Mouse (Mus musculus) stomach, postnatal 0 days (tissue): ENCODE data around the gene Slc44a4. TPM values are rescaled to one million over a fixed set of nuclear protein-coding genes. Genes with fewer than 3 reads are reported as not detected.
"Not testable (repeated sequence)": the region's sequence is repeated elsewhere in the genome, so short reads cannot be mapped to it uniquely, and the experiment has no call there.

Source experiments
- ATAC-seq: fragments of 200-750 bp; cut with Nextera tagmentation; 2 replicates; pipeline ENCODE4 v1.8.0; 2017; ENCODE audit not compliant: low FRiP score, low TSS enrichment
- DNase-seq: peaks from one replicate; pipeline ENCODE4 v3.0.0-alpha.2; 2016; ENCODE audit warnings: low spot score
- H3K27ac ChIP-seq: fragments of 300-500 bp; sonication (generic); replicated peaks from 2 replicates; pipeline ENCODE4 v1.5.1; 2014; ENCODE audit warnings: mild to moderate bottlenecking, control low read depth
- H3K27me3 ChIP-seq: fragments of 300-500 bp; sonication (generic); 2 replicates; pipeline ENCODE4 v1.6.1; 2014; ENCODE audit warnings: low read length; ENCODE audit not compliant: control insufficient read depth, insufficient read depth
- H3K36me3 ChIP-seq: fragments of 300-500 bp; sonication (generic); 2 replicates; pipeline ENCODE4 v1.6.1; 2014; ENCODE audit warnings: low read length, mixed read lengths; ENCODE audit not compliant: control insufficient read depth, insufficient read depth
- H3K4me1 ChIP-seq: fragments of 300-500 bp; sonication (generic); replicated peaks from 2 replicates; pipeline ENCODE4 v1.6.1; 2014; ENCODE audit warnings: antibody characterized with exemption; ENCODE audit not compliant: control insufficient read depth, insufficient read depth
- H3K4me2 ChIP-seq: fragments of 300-500 bp; sonication (generic); replicated peaks from 2 replicates; pipeline ENCODE4 v1.6.1; 2014; ENCODE audit warnings: low read depth, mild to moderate bottlenecking, control low read depth, moderate library complexity
- H3K4me3 ChIP-seq: fragments of 300-500 bp; sonication (generic); 2 replicates; pipeline ENCODE4 v1.5.1; 2014; ENCODE audit warnings: low read depth, low read length, control low read depth
- H3K9ac ChIP-seq: fragments of 300-500 bp; sonication (generic); 2 replicates; pipeline ENCODE4 v1.6.1; 2014; ENCODE audit warnings: mild to moderate bottlenecking, low read length, control low read depth, mixed read lengths
- H3K9me3 ChIP-seq: fragments of 300-500 bp; sonication (generic); 2 replicates; pipeline ENCODE4 v1.6.1; 2016; ENCODE audit warnings: low read length; ENCODE audit not compliant: control insufficient read depth
- CTCF ChIP-seq: IDR thresholded peaks from 2 replicates; pipeline ENCODE4 v1.5.1; 2016; ENCODE audit warnings: antibody characterized with exemption, low read depth, mild to moderate bottlenecking, moderate library complexity
- EP300 ChIP-seq: optimal IDR thresholded peaks from 2 replicates; pipeline ENCODE3; 2016; ENCODE audit warnings: antibody characterized with exemption
- WGBS: fragments of 180-500 bp; shearing (Covaris S2); extraction: QIAGEN DNeasy Blood & Tissue Kit; methylation state at CpG from one replicate; pipeline ENCODE4 v1.1.7; 2014; 5-methylcytosine and 5-hydroxymethylcytosine counted together
- polyA plus RNA-seq: library from polyadenylated mRNA; unstranded; fragments of >200 nt; fragmentation: Nextera tagmentation; extraction: Ambion mirVana; gene quantifications from 2 replicates; pipeline ENCODE4 v1.2.1, GENCODE M21; 2015

Slc44a4 gene
- polyA plus RNA-seq, 1 experiment from 2014 or later: 31.2 TPM

GRCm38 (mm10) chr17:34952378-34953040 is 38.2 kb downstream of the Slc44a4 start:
- peak overlapping the region; percentile 64 for H3K4me2 ChIP-seq
- WGBS: under 1% methylated on average over 23 of the region's 23 CpGs
- peak; percentile 83 for DNase-seq

GRCm38 (mm10) chr17:34953258-34953657 is 39.0 kb downstream of the Slc44a4 start:
- Histone ChIP-seq H3K27ac (no peak overlapping the region), H3K4me1 (peaks cover 5% of the 10 kb centered on the region; the same call in 1 of the 2 replicates), H3K9me3 (no peaks in the 10 kb centered on the region), H3K36me3 (0 out of 2 replicates have a peak, but pooled peaks cover 7% of the 10 kb centered on the region), H3K9ac (no peak overlapping the region), H3K27me3 (no peaks in the 10 kb centered on the region), H3K4me3 (no peak overlapping the region), H3K4me2 (no peak overlapping the region)
- DNase-seq: no peak
- no peak for ATAC-seq
- TF ChIP-seq EP300 (no peak), CTCF (no peak)
- 88% methylated on average over 3 of the region's 3 CpGs for WGBS

More at GRCm38 (mm10) chr17:34952378-34953040, 38.2 kb downstream of the Slc44a4 start:
- 0 out of 2 replicates have a peak, but pooled peaks cover 7% of the 10 kb centered on the region for H3K36me3 ChIP-seq
- peak overlapping the region; percentile 83 for H3K9ac ChIP-seq
- H3K4me3 ChIP-seq: peak overlapping the region; percentile 74
- H3K27me3 ChIP-seq: no peaks in the 10 kb centered on the region
- TF ChIP-seq CTCF (peak; percentile 80), EP300 (peak; percentile 96)
- peaks cover 5% of the 10 kb centered on the region; the same call in 1 of the 2 replicates for H3K4me1 ChIP-seq
- peak overlapping the region; percentile 80 for H3K27ac ChIP-seq
- ATAC-seq: peak; percentile 74
- H3K9me3 ChIP-seq: no peaks in the 10 kb centered on the region

- WGBS: 90% methylated on average over 4 of the region's 4 CpGs
- no peak for TF ChIP-seq EP300
- no peak for TF ChIP-seq CTCF
- H3K36me3 ChIP-seq: 0 out of 2 replicates have a peak, but pooled peaks cover 7% of the 10 kb centered on the region
- no peaks in the 10 kb centered on the region for H3K9me3 ChIP-seq
- H3K27me3 ChIP-seq: no peaks in the 10 kb centered on the region
- no peak overlapping the region for H3K27ac ChIP-seq
- H3K4me2 ChIP-seq: no peak overlapping the region
- peaks cover 5% of the 10 kb centered on the region; the same call in 1 of the 2 replicates for H3K4me1 ChIP-seq
- H3K9ac ChIP-seq: no peak overlapping the region
- H3K4me3 ChIP-seq: no peak overlapping the region
- ATAC-seq: no peak
- no peak for DNase-seq
Observed at GRCm38 (mm10) chr17:34953904-34954303, 39.6 kb downstream of the Slc44a4 start.

GRCm38 (mm10) chr17:34954831-34955230 is 40.6 kb downstream of the Slc44a4 start:
- Histone ChIP-seq H3K9ac (no peak overlapping the region), H3K4me2 (no peak overlapping the region), H3K4me3 (no peak overlapping the region), H3K9me3 (no peaks in the 10 kb centered on the region), H3K36me3 (0 out of 2 replicates have a peak, but pooled peaks cover 5% of the 10 kb centered on the region), H3K4me1 (peaks cover 5% of the 10 kb centered on the region; the same call in 1 of the 2 replicates), H3K27me3 (no peaks in the 10 kb centered on the region), H3K27ac (no peak overlapping the region)
- no peak for TF ChIP-seq CTCF
- DNase-seq (no peak), ATAC-seq (no peak)
- 83% methylated on average over 4 of the region's 4 CpGs for WGBS

GRCm38 (mm10) chr17:34955884-34956283 is 41.6 kb downstream of the Slc44a4 start:
- no peaks in the 10 kb centered on the region for H3K36me3 ChIP-seq
- no peaks in the 10 kb centered on the region for H3K27me3 ChIP-seq
- no peak overlapping the region for H3K9ac ChIP-seq
- ATAC-seq (no peak), DNase-seq (no peak)
- H3K4me3 ChIP-seq: no peak overlapping the region
- H3K27ac ChIP-seq: no peak overlapping the region
- 74% methylated on average over 3 of the region's 3 CpGs for WGBS
- H3K4me1 ChIP-seq: 0 out of 2 replicates have a peak, but pooled peaks cover 3% of the 10 kb centered on the region
- no peak overlapping the region for H3K4me2 ChIP-seq
- H3K9me3 ChIP-seq: no peaks in the 10 kb centered on the region
- TF ChIP-seq EP300 (no peak), CTCF (no peak)

- Histone ChIP-seq H3K27me3 (no peaks in the 10 kb centered on the region), H3K9ac (no peak overlapping the region), H3K4me2 (no peak overlapping the region), H3K4me3 (no peak overlapping the region), H3K36me3 (no peaks in the 10 kb centered on the region), H3K27ac (no peak overlapping the region), H3K4me1 (0 out of 2 replicates have a peak, but pooled peaks cover under 1% of the 10 kb centered on the region), H3K9me3 (no peaks in the 10 kb centered on the region)
- DNase-seq (no peak), ATAC-seq (no peak)
- TF ChIP-seq CTCF: peak; percentile 81
- TF ChIP-seq EP300: no peak
- 31% methylated on average over 1 of the region's 1 CpGs for WGBS
Observed at GRCm38 (mm10) chr17:34956340-34956739, 42.1 kb downstream of the Slc44a4 start.

GRCm38 (mm10) chr17:34957291-34957690 is 43.0 kb downstream of the Slc44a4 start:
- not testable (repeated sequence) for H3K27ac ChIP-seq, H3K9ac ChIP-seq, H3K36me3 ChIP-seq, ATAC-seq, H3K4me1 ChIP-seq, H3K27me3 ChIP-seq, DNase-seq, H3K9me3 ChIP-seq
- 24% methylated on average over 29 of the region's 40 CpGs for WGBS
- H3K4me2 ChIP-seq: peak overlapping the region; percentile 23; the same call in 1 of the 2 replicates
- 0 out of 2 replicates have a peak overlapping the region, but pooled peaks have one; percentile 10 for H3K4me3 ChIP-seq

- H3K4me3 ChIP-seq, H3K9ac ChIP-seq, DNase-seq, H3K27me3 ChIP-seq, H3K9me3 ChIP-seq, ATAC-seq, H3K4me2 ChIP-seq, H3K27ac ChIP-seq, H3K4me1 ChIP-seq, H3K36me3 ChIP-seq: not testable (repeated sequence)
- 19% methylated on average over 10 of the region's 40 CpGs for WGBS
Observed at GRCm38 (mm10) chr17:34957966-34958365, 43.7 kb downstream of the Slc44a4 start.
